Mouse (Mus musculus) T-cell, adult 66 days (primary cell): ENCODE measurements around the gene Nfe2l1. TPM values are rescaled to one million over a fixed set of nuclear protein-coding genes. Genes with fewer than 3 reads are reported as not detected.

Experiments used
- total RNA-seq, 2 experiments: library from RNA; stranded (reverse); gene quantifications; 3 replicates in 1 of 2; 4 replicates in 1 of 2; pipeline ENCODE4 v1.2.4; 2023

Nfe2l1 gene
- total RNA-seq: 10 to 100 TPM; 50.3 to 56.3 TPM

GRCm38 (mm10) chr11:96829813-96830538 is at the start of gene Nfe2l1:
Gene Nfe2l1, minus strand, starts transcription at chr11:96829968.

GRCm38 (mm10) chr11:96849681-96850467 is 20.1 kb upstream of the Nfe2l1 start, which contains the start of gene Copz2:
Gene Copz2, plus strand, starts transcription at chr11:96849870.

GRCm38 (mm10) chr11:96788871-96789795 is 40.6 kb downstream of the Nfe2l1 start, which contains the start of gene Cbx1:
Gene Cbx1, plus strand, starts transcription at chr11:96789127.

GRCm38 (mm10) chr11:96776968-96777962 is 52.5 kb downstream of the Nfe2l1 start, which contains the start of gene Snx11:
Gene Snx11, minus strand, starts transcription at chr11:96777559.

Other genes starting within 250 kb of the Nfe2l1 start
- 10 to 100 TPM; 33.5 to 41.6 TPM for gene Snx11, start 52.4 kb downstream of the Nfe2l1 start, total RNA-seq
- 10 to 100 TPM; 49.8 to 64.5 TPM for gene Cbx1, start 40.8 kb downstream of the Nfe2l1 start, total RNA-seq
- gene Copz2, start 19.9 kb upstream of the Nfe2l1 start, total RNA-seq: not detected
- gene Cdk5rap3, start 86.5 kb upstream of the Nfe2l1 start, total RNA-seq: 10 to 100 TPM; 56.6 to 59.2 TPM
- not detected for gene Prr15l, start 98.1 kb upstream of the Nfe2l1 start, total RNA-seq
- gene Pnpo, start 114.0 kb upstream of the Nfe2l1 start, total RNA-seq: 10 to 100 TPM; 17.9 to 23.9 TPM
- 10 to 100 TPM; 47.1 to 50.9 TPM for gene Sp2, start 153.0 kb upstream of the Nfe2l1 start, total RNA-seq
- gene Sp6, start 183.4 kb upstream of the Nfe2l1 start, total RNA-seq: 1 to 10 TPM; 3.9 TPM
- gene Scrn2, start 200.0 kb upstream of the Nfe2l1 start, total RNA-seq: 1 to 10 TPM; 3.7 to 4.2 TPM
- gene Lrrc46, start 211.4 kb upstream of the Nfe2l1 start, total RNA-seq: not detected
- 10 to 100 TPM; 46.7 to 48.3 TPM for gene Mrpl10, start 211.6 kb upstream of the Nfe2l1 start, total RNA-seq
- 10 to 100 TPM; 33.4 to 33.5 TPM for gene Osbpl7, start 220.7 kb upstream of the Nfe2l1 start, total RNA-seq